Mouse (Mus musculus) megakaryocyte, embryonic 14.5 days (primary cell): ENCODE measurements around the gene Pink1. TPM values are rescaled to one million over a fixed set of nuclear protein-coding genes. Genes with fewer than 3 reads are reported as not detected.

Experiments
- H3K27me3 ChIP-seq: replicated peaks from 2 replicates; pipeline ENCODE3; 2012; ENCODE audit warnings: inconsistent platforms
- H3K36me3 ChIP-seq: replicated peaks from 2 replicates; pipeline ENCODE3; 2012; ENCODE audit warnings: low read length, inconsistent platforms, mixed read lengths
- H3K4me1 ChIP-seq: 2 replicates; pipeline ENCODE4 v1.6.1; 2012; ENCODE audit warnings: inconsistent platforms
- H3K4me3 ChIP-seq: replicated peaks from 2 replicates; pipeline ENCODE3; 2012; ENCODE audit warnings: moderate library complexity, mild to moderate bottlenecking, inconsistent platforms
- H3K9me3 ChIP-seq: 2 replicates; pipeline ENCODE4 v1.6.1; 2012; ENCODE audit warnings: inconsistent platforms
- FLI1 ChIP-seq: IDR thresholded peaks from 2 replicates; pipeline ENCODE4 v1.6.1; 2012; ENCODE audit warnings: low read length, inconsistent platforms, mixed read lengths
- GATA1 ChIP-seq: IDR thresholded peaks from 3 replicates; pipeline ENCODE4 v1.6.1; 2012; ENCODE audit warnings: mixed read lengths, low read length, inconsistent platforms, borderline replicate concordance
- polyA plus RNA-seq: library from polyadenylated mRNA; stranded (reverse); fragments of >175 nt; gene quantifications from 2 replicates; pipeline ENCODE4 v1.2.3, GENCODE M21; 2012; ENCODE audit warnings: low replicate concordance; ENCODE audit not compliant: insufficient read depth

Gene Pink1
- 11.2 and 33.2 TPM in 2 replicates for polyA plus RNA-seq

DNA sequence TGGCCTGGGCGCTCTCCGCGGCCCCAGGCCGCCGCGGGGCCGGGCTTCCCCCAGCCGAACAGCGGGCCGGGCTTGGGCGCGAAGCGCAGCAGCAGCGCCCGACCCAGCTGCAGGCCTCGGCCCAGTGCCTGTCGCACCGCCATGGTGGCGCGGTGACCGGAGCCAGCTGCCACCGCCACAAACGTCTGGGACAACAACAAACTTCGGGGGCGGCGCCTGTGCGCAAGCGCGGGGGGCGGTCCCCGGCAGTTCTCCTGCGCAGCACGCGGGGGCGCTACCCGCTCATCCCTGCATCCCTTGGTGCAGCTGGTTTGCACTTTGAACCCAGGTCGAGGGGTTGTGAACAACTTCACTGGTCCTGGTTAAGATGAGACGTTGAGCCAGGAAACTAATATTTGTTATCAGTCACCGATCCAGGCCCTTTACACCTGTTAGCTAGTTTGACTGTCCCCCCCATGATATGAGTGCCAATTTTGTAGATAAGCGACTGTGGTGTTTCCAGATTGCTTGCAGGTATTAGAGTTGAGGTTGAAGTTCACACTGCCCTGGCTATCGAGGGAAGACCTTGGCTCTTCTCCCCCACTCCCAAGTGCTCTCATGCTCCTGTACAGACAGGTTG, at the start of gene Pink1:
Gene Pink1 (minus strand): TSS at position 231 of the 619 bp plus-strand sequence.
- Histone ChIP-seq H3K4me1 (peaks cover 36% of the 10 kb centered on the region), H3K36me3 (no peaks in the 10 kb centered on the region), H3K9me3 (peaks cover 15% of the 10 kb centered on the region; the same call in 1 of the 2 replicates), H3K27me3 (peaks cover 32% of the 10 kb centered on the region), H3K4me3 (peak within 1 kb of the TSS; percentile 94)
- TF ChIP-seq FLI1 (no peak), GATA1 (no peak)

GRCm38 (mm10) chr4:138375117-138375516, 49.0 kb upstream of the Pink1 start:
- peaks cover 8% of the 10 kb centered on the region for H3K27me3 ChIP-seq
- no peak for TF ChIP-seq GATA1
- TF ChIP-seq FLI1: no peak
- H3K4me1 ChIP-seq: peaks cover 25% of the 10 kb centered on the region
- H3K9me3 ChIP-seq: peaks cover 20% of the 10 kb centered on the region
- no peaks in the 10 kb centered on the region for H3K36me3 ChIP-seq
- no peak overlapping the region for H3K4me3 ChIP-seq

DNA sequence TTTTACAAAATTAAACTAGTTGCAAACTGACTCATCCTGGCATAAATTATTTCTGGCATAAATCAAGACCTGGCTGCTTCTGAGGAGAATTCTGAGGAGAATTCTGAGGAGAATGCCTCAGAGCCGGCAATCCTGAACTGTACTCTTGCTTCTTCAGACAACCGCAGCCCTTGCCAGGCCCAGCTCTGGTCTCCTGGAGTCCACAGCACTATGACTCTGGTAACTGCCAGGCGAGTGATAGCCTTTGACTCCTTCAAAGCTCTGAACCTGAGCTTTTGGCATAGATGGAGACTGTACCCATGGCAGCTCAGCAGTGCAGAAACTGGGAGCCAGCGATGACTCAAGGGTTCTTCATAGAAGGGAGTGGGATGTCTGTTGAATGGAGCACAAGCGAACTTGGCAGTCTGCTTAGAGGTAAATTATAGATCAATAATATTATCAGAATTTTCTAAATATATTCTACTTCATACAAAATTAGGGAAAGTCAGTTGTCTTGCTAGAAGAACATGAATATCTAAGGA, 44.9 kb upstream of the Pink1 start:
- TF ChIP-seq GATA1 (no peak), FLI1 (no peak)
- Histone ChIP-seq H3K27me3 (peaks cover 23% of the 10 kb centered on the region), H3K9me3 (peaks cover 26% of the 10 kb centered on the region), H3K36me3 (no peaks in the 10 kb centered on the region), H3K4me1 (peaks cover 43% of the 10 kb centered on the region), H3K4me3 (no peak overlapping the region)

GRCm38 (mm10) chr4:138368498-138369260, 42.6 kb upstream of the Pink1 start:
- H3K4me3 ChIP-seq: peak overlapping the region; percentile 89
- H3K36me3 ChIP-seq: no peaks in the 10 kb centered on the region
- peaks cover 33% of the 10 kb centered on the region for H3K27me3 ChIP-seq
- H3K9me3 ChIP-seq: peaks cover 21% of the 10 kb centered on the region
- TF ChIP-seq GATA1: no peak
- no peak for TF ChIP-seq FLI1
- H3K4me1 ChIP-seq: peaks cover 48% of the 10 kb centered on the region

DNA sequence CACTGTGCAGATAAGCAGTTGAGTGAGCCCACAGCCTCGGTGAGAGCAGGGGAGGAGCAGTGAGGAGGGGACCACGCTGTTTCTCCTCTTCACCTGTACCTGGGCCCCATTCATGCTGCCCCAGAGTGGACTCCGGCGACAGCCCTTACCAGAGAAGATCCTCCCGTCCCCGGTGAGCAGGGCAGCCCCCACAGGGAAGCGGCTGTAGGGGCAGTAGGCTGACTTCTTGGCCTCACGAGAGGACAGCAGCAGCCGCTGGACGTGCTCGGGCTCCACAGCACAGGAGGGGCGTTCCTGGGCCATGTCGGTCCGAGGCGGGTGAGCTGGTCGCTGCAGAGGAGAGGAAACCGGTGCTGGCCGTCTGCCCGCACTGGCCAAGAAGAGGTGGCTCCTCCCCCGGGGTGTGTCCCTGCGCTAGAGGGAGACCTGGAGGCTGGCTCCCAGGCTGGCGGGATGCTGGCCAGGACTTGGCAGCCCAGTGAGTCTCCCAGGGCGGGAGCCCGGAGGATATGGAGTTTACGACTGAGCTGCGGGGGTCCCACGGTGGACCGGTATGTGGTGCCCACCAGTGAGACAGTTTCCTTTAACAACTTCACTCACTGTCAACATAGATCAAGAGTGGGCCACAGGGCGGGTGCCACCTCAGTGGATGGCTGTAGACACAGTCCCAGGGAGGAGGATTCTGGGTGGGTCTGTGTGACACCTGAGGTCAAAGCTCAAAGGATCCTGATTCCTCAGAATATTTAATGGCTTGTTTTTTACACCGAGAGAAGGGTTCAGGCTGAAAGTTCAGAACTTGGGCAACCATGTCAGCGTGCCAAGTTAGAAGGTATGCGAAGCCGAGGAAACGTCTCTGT, 41.8 kb upstream of the Pink1 start, which contains the start of gene Cda:
Gene Cda (minus strand): TSS at position 352 of the 857 bp plus-strand sequence.
- Histone ChIP-seq H3K27me3 (peaks cover 35% of the 10 kb centered on the region), H3K4me3 (peak within 1 kb of the TSS; percentile 89), H3K4me1 (peaks cover 47% of the 10 kb centered on the region), H3K36me3 (no peaks in the 10 kb centered on the region), H3K9me3 (peaks cover 21% of the 10 kb centered on the region)
- no peak for TF ChIP-seq FLI1
- TF ChIP-seq GATA1: no peak

- TF ChIP-seq GATA1: no peak
- TF ChIP-seq FLI1: no peak
- H3K4me1 ChIP-seq: peaks cover 43% of the 10 kb centered on the region
- H3K4me3 ChIP-seq: no peak overlapping the region
Measured at GRCm38 (mm10) chr4:138366561-138366960, 40.5 kb upstream of the Pink1 start.

GRCm38 (mm10) chr4:138363511-138363910, 37.4 kb upstream of the Pink1 start:
- H3K27me3 ChIP-seq: peaks cover 64% of the 10 kb centered on the region
- TF ChIP-seq FLI1 (no peak), GATA1 (no peak)

More at GRCm38 (mm10) chr4:138366561-138366960, 40.5 kb upstream of the Pink1 start:
- Histone ChIP-seq H3K27me3 (peaks cover 43% of the 10 kb centered on the region), H3K36me3 (no peaks in the 10 kb centered on the region), H3K9me3 (peaks cover 17% of the 10 kb centered on the region)

GRCm38 (mm10) chr4:138362883-138363282, 36.8 kb upstream of the Pink1 start:
- no peak for TF ChIP-seq GATA1
- no peak for TF ChIP-seq FLI1

More at GRCm38 (mm10) chr4:138363511-138363910, 37.4 kb upstream of the Pink1 start:
- Histone ChIP-seq H3K4me1 (peaks cover 25% of the 10 kb centered on the region), H3K9me3 (peaks cover 17% of the 10 kb centered on the region), H3K4me3 (no peak overlapping the region), H3K36me3 (no peaks in the 10 kb centered on the region)

DNA sequence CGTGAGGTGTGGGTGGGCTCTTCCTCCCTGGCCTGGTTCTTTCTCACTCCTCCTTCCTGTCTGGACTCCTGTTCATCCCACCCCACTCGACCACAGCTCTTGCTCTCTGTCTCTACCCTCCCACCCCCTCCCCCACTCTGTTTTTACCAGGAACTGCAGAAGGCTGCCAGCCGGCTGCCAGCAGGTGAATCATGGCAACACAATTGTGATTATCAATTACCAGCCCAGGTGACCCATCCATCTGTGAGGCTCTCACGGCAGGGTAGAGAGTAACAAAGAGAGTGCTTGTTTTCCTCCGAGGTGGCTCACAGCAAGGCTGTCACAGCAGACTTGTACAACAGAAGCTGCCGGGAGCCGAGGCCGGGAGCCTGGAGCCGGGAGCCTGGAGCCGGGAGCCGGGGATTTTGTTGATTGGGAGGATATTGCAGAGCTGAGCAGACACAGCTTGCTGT, 35.3 kb upstream of the Pink1 start:
- TF ChIP-seq GATA1 (no peak), FLI1 (no peak)
- Histone ChIP-seq H3K36me3 (no peaks in the 10 kb centered on the region), H3K9me3 (peaks cover 14% of the 10 kb centered on the region), H3K4me3 (no peak overlapping the region), H3K4me1 (peaks cover 10% of the 10 kb centered on the region), H3K27me3 (peaks cover 50% of the 10 kb centered on the region)

More at GRCm38 (mm10) chr4:138362883-138363282, 36.8 kb upstream of the Pink1 start:
- H3K4me3 ChIP-seq: no peak overlapping the region
- H3K4me1 ChIP-seq: peaks cover 22% of the 10 kb centered on the region
- H3K27me3 ChIP-seq: peaks cover 63% of the 10 kb centered on the region
- peaks cover 22% of the 10 kb centered on the region for H3K9me3 ChIP-seq
- H3K36me3 ChIP-seq: no peaks in the 10 kb centered on the region
